Mouse (Mus musculus) hindlimb bud, embryonic 11.5 days (tissue): ENCODE measurements around the gene Spsb1.

ENCODE experiments used
- DNase-seq: peaks from one replicate; pipeline ENCODE4 v3.0.0-alpha.2; 2012; ENCODE audit warnings: low read depth, low spot score; ENCODE audit errors: extremely low spot score

The Spsb1 gene

GRCm38 (mm10) chr4:149953621-149954481 lies 992 bp downstream of the Spsb1 start:
- no peak for DNase-seq

GRCm38 (mm10) chr4:149952201-149952600 lies 2.6 kb downstream of the Spsb1 start:
- DNase-seq: no peak

- DNase-seq: no peak
Observed at GRCm38 (mm10) chr4:149951201-149951600, 3.6 kb downstream of the Spsb1 start.

GRCm38 (mm10) chr4:149949691-149950090 lies 5.2 kb downstream of the Spsb1 start:
- DNase-seq: no peak

GRCm38 (mm10) chr4:149948119-149948518 lies 6.7 kb downstream of the Spsb1 start:
- no peak for DNase-seq

- DNase-seq: no peak
Observed at GRCm38 (mm10) chr4:149947396-149947795, 7.4 kb downstream of the Spsb1 start.

GRCm38 (mm10) chr4:149945194-149945593 lies 9.6 kb downstream of the Spsb1 start:
- no peak for DNase-seq

GRCm38 (mm10) chr4:149944214-149944613 lies 10.6 kb downstream of the Spsb1 start:
- no peak for DNase-seq

GRCm38 (mm10) chr4:149942831-149943741 lies 11.8 kb downstream of the Spsb1 start:
- no peak for DNase-seq

GRCm38 (mm10) chr4:149941067-149941755 lies 13.6 kb downstream of the Spsb1 start:
- no peak for DNase-seq

- no peak for DNase-seq
Observed at GRCm38 (mm10) chr4:149938701-149939100, 16.1 kb downstream of the Spsb1 start.

- no peak for DNase-seq
Observed at GRCm38 (mm10) chr4:149936921-149937320, 17.9 kb downstream of the Spsb1 start.

GRCm38 (mm10) chr4:149935470-149935869 lies 19.4 kb downstream of the Spsb1 start:
- no peak for DNase-seq

- DNase-seq: no peak
Observed at GRCm38 (mm10) chr4:149933519-149934245, 21.2 kb downstream of the Spsb1 start.

- DNase-seq: no peak
Observed at GRCm38 (mm10) chr4:149933025-149933424, 21.8 kb downstream of the Spsb1 start.

- DNase-seq: no peak
Observed at GRCm38 (mm10) chr4:149932108-149932815, 22.6 kb downstream of the Spsb1 start.

- DNase-seq: no peak
Observed at GRCm38 (mm10) chr4:149930755-149931154, 24.1 kb downstream of the Spsb1 start.

GRCm38 (mm10) chr4:149923014-149923413 lies 31.8 kb downstream of the Spsb1 start:
- no peak for DNase-seq

GRCm38 (mm10) chr4:149922121-149922718 lies 32.6 kb downstream of the Spsb1 start:
- DNase-seq: peak; percentile 58
